Mouse (Mus musculus) heart, postnatal 0 days (tissue): ENCODE data around the gene Cxcl17. TPM values are rescaled to one million over a fixed set of nuclear protein-coding genes. Genes with fewer than 3 reads are reported as not detected.

ENCODE experiments used
- ATAC-seq: fragments of 200-750 bp; cut with Nextera tagmentation; 2 replicates; pipeline ENCODE4 v1.8.0; 2017; ENCODE audit warnings: low read depth, moderate number of reproducible peaks, moderate library complexity; ENCODE audit not compliant: insufficient read depth
- DNase-seq: peaks from one replicate; pipeline ENCODE4 v3.0.0-alpha.2; 2016; ENCODE audit warnings: low spot score
- H3K27ac ChIP-seq: fragments of 300-500 bp; sonication (generic); 2 replicates; pipeline ENCODE4 v1.5.1; 2014; ENCODE audit warnings: low read depth, mild to moderate bottlenecking
- H3K27me3 ChIP-seq: fragments of 300-500 bp; sonication (generic); 2 replicates; pipeline ENCODE4 v1.6.1; 2014; ENCODE audit warnings: low read length, mixed read lengths; ENCODE audit not compliant: control insufficient read depth, insufficient read depth
- H3K36me3 ChIP-seq: fragments of 300-500 bp; sonication (generic); replicated peaks from 2 replicates; pipeline ENCODE4 v1.6.1; 2014; ENCODE audit warnings: low read length, mixed read lengths; ENCODE audit not compliant: control insufficient read depth, insufficient read depth
- H3K4me1 ChIP-seq: fragments of 300-500 bp; sonication (generic); 2 replicates; pipeline ENCODE4 v1.6.1; 2014; ENCODE audit warnings: antibody characterized with exemption; ENCODE audit not compliant: control insufficient read depth, insufficient read depth
- H3K4me2 ChIP-seq: fragments of 300-500 bp; sonication (generic); 2 replicates; pipeline ENCODE4 v1.6.1; 2014; ENCODE audit warnings: low read depth, mild to moderate bottlenecking, low read length, moderate library complexity
- H3K4me3 ChIP-seq: fragments of 300-500 bp; sonication (generic); 2 replicates; pipeline ENCODE4 v1.5.1; 2014; ENCODE audit warnings: low read depth, low read length
- H3K9ac ChIP-seq: fragments of 300-500 bp; sonication (generic); replicated peaks from 2 replicates; pipeline ENCODE4 v1.6.1; 2014; ENCODE audit warnings: low read depth, low read length, mixed read lengths
- H3K9me3 ChIP-seq: fragments of 300-500 bp; sonication (generic); replicated peaks from 2 replicates; pipeline ENCODE4 v1.6.1; 2016; ENCODE audit warnings: low read length; ENCODE audit not compliant: control insufficient read depth
- CTCF ChIP-seq: IDR thresholded peaks from 2 replicates; pipeline ENCODE4 v1.5.1; 2016; ENCODE audit warnings: antibody characterized with exemption, control low read depth, low read depth
- EP300 ChIP-seq: IDR thresholded peaks from 2 replicates; pipeline ENCODE4 v1.6.1; 2016; ENCODE audit warnings: antibody characterized with exemption, low read depth
- WGBS: fragments of 180-500 bp; shearing (Covaris S2); extraction: QIAGEN DNeasy Blood & Tissue Kit; methylation state at CpG from one replicate; pipeline ENCODE4 v1.1.7; 2014; 5-methylcytosine and 5-hydroxymethylcytosine counted together
- polyA plus RNA-seq: library from polyadenylated mRNA; unstranded; fragments of >200 nt; fragmentation: Nextera tagmentation; extraction: Ambion mirVana; gene quantifications from 2 replicates; pipeline ENCODE4 v1.2.1, GENCODE M21; 2015
- total RNA-seq: library from RNA; depleted of rRNA; stranded (reverse); fragments of >200 nt; gene quantifications from 2 replicates; pipeline ENCODE4 v1.2.3, GENCODE M21; 2014; ENCODE audit warnings: low replicate concordance

The Cxcl17 gene
- total and polyA plus RNA-seq, 2 experiments from 2014 or later, result 0.42 TPM; not detected in 1

GRCm38 (mm10) chr7:25422286-25422841, 9.7 kb upstream of the Cxcl17 start:
- Histone ChIP-seq H3K4me1 (no peaks in the 10 kb centered on the region), H3K36me3 (no peaks in the 10 kb centered on the region), H3K4me2 (no peak overlapping the region), H3K4me3 (no peak overlapping the region), H3K27me3 (peaks cover 15% of the 10 kb centered on the region; the same call in 1 of the 2 replicates), H3K9me3 (no peaks in the 10 kb centered on the region), H3K27ac (no peak overlapping the region), H3K9ac (no peak overlapping the region)
- TF ChIP-seq EP300, result no peak
- no peak for TF ChIP-seq CTCF
- DNase-seq, result no peak
- no peak for ATAC-seq
- 69% methylated on average over 16 of the region's 16 CpGs for WGBS

- DNase-seq (no peak), ATAC-seq (no peak)
- Histone ChIP-seq H3K9me3 (no peaks in the 10 kb centered on the region), H3K27me3 (peaks cover 15% of the 10 kb centered on the region; the same call in 1 of the 2 replicates), H3K4me3 (no peak overlapping the region), H3K4me2 (no peak overlapping the region), H3K9ac (no peak overlapping the region), H3K4me1 (no peaks in the 10 kb centered on the region), H3K27ac (no peak overlapping the region), H3K36me3 (no peaks in the 10 kb centered on the region)
- WGBS, result 68% methylated on average over 4 of the region's 4 CpGs
- no peak for TF ChIP-seq CTCF
- TF ChIP-seq EP300, result no peak
Observed at GRCm38 (mm10) chr7:25419943-25420342, 7.3 kb upstream of the Cxcl17 start.

- Histone ChIP-seq H3K4me2 (no peak overlapping the region), H3K36me3 (no peaks in the 10 kb centered on the region), H3K27me3 (peaks cover 15% of the 10 kb centered on the region; the same call in 1 of the 2 replicates), H3K27ac (no peak overlapping the region), H3K4me3 (no peak overlapping the region), H3K9ac (no peak overlapping the region), H3K4me1 (no peaks in the 10 kb centered on the region), H3K9me3 (no peaks in the 10 kb centered on the region)
- no peak for TF ChIP-seq CTCF
- no peak for TF ChIP-seq EP300
- no peak for DNase-seq
- 73% methylated on average over 8 of the region's 8 CpGs for WGBS
- ATAC-seq, result no peak
Observed at GRCm38 (mm10) chr7:25419536-25419935, 6.8 kb upstream of the Cxcl17 start.

GRCm38 (mm10) chr7:25417597-25417996, 4.9 kb upstream of the Cxcl17 start:
- H3K4me1 ChIP-seq, result no peaks in the 10 kb centered on the region
- H3K27me3 ChIP-seq, result peaks cover 5% of the 10 kb centered on the region; the same call in 1 of the 2 replicates
- H3K4me3 ChIP-seq, result no peak overlapping the region
- no peaks in the 10 kb centered on the region for H3K9me3 ChIP-seq
- H3K9ac ChIP-seq, result no peak overlapping the region
- no peak overlapping the region for H3K27ac ChIP-seq
- TF ChIP-seq EP300, result no peak
- TF ChIP-seq CTCF, result peak; percentile 33
- DNase-seq (no peak), ATAC-seq (no peak)
- H3K4me2 ChIP-seq, result no peak overlapping the region
- H3K36me3 ChIP-seq, result no peaks in the 10 kb centered on the region
- 68% methylated on average over 1 of the region's 1 CpGs for WGBS

- no peak overlapping the region for H3K9ac ChIP-seq
- no peak overlapping the region for H3K4me2 ChIP-seq
- TF ChIP-seq CTCF, result no peak
- TF ChIP-seq EP300, result no peak
- no peaks in the 10 kb centered on the region for H3K9me3 ChIP-seq
- no peak overlapping the region for H3K4me3 ChIP-seq
- H3K27me3 ChIP-seq, result no peaks in the 10 kb centered on the region
- no peak overlapping the region for H3K27ac ChIP-seq
- no peak for ATAC-seq
- no peaks in the 10 kb centered on the region for H3K36me3 ChIP-seq
- no peaks in the 10 kb centered on the region for H3K4me1 ChIP-seq
- DNase-seq, result no peak
- 68% methylated on average over 3 of the region's 3 CpGs for WGBS
Observed at GRCm38 (mm10) chr7:25411861-25412260, 825 bp downstream of the Cxcl17 start.
